Mouse (Mus musculus) forebrain, embryonic 14.5 days (tissue): ENCODE data around the gene Stac2. TPM values are rescaled to one million over a fixed set of nuclear protein-coding genes. Genes with fewer than 3 reads are reported as not detected.
A peak's percentile ranks its signal among the peaks of the same experiment; 100 is the strongest.

ENCODE experiments used
- ATAC-seq: fragments of 200-750 bp; cut with Nextera tagmentation; 2 replicates; pipeline ENCODE4 v1.8.0; 2017; ENCODE audit warnings: mild to moderate bottlenecking, moderate library complexity
- DNase-seq: peaks from one replicate; pipeline ENCODE4 v3.0.0-alpha.2; 2015; ENCODE audit warnings: low spot score
- H3K27ac ChIP-seq: fragments of 300-500 bp; sonication (generic); 2 replicates; pipeline ENCODE4 v1.5.1; 2014; ENCODE audit warnings: low read depth, mild to moderate bottlenecking, control low read depth, low read length, moderate library complexity
- H3K27me3 ChIP-seq: fragments of 300-500 bp; sonication (generic); replicated peaks from 2 replicates; pipeline ENCODE4 v1.6.1; 2014; ENCODE audit warnings: low read length, control low read depth, mixed read lengths; ENCODE audit not compliant: control insufficient read depth, insufficient read depth
- H3K36me3 ChIP-seq: fragments of 300-500 bp; sonication (generic); 2 replicates; pipeline ENCODE4 v1.6.1; 2014; ENCODE audit warnings: low read length, control low read depth; ENCODE audit not compliant: control insufficient read depth, insufficient read depth
- H3K4me1 ChIP-seq: fragments of 300-500 bp; sonication (generic); 2 replicates; pipeline ENCODE4 v1.6.1; 2014; ENCODE audit warnings: antibody characterized with exemption, low read length, control low read depth; ENCODE audit not compliant: control insufficient read depth, insufficient read depth
- H3K4me2 ChIP-seq: fragments of 300-500 bp; sonication (generic); 2 replicates; pipeline ENCODE4 v1.6.1; 2014; ENCODE audit warnings: mild to moderate bottlenecking, control low read depth, low read length
- H3K4me3 ChIP-seq: fragments of 300-500 bp; sonication (generic); 2 replicates; pipeline ENCODE4 v1.5.1; 2014; ENCODE audit warnings: low read depth, low read length, control low read depth
- H3K9ac ChIP-seq: fragments of 300-500 bp; sonication (generic); 2 replicates; pipeline ENCODE4 v1.6.1; 2014; ENCODE audit warnings: mild to moderate bottlenecking, low read length, control low read depth, moderate library complexity
- H3K9me3 ChIP-seq: fragments of 300-500 bp; sonication (generic); replicated peaks from 2 replicates; pipeline ENCODE4 v1.6.1; 2016; ENCODE audit warnings: low read length, control low read depth, mixed read lengths; ENCODE audit not compliant: control insufficient read depth
- WGBS: fragments of 180-500 bp; shearing (Covaris S2); extraction: QIAGEN DNeasy Blood & Tissue Kit; methylation state at CpG from one replicate; pipeline ENCODE4 v1.1.7; 2014; 5-methylcytosine and 5-hydroxymethylcytosine counted together
- polyA plus RNA-seq: library from polyadenylated mRNA; unstranded; fragments of >200 nt; fragmentation: Nextera tagmentation; extraction: Ambion mirVana; gene quantifications from 2 replicates; pipeline ENCODE4 v1.2.1, GENCODE M21; 2014

Gene Stac2
- polyA plus RNA-seq, 1 experiment from 2014 or later = 1.1 TPM

GRCm38 (mm10) chr11:98057466-98057865, 4.2 kb upstream of the Stac2 start:
- Histone ChIP-seq H3K4me3 (no peak overlapping the region), H3K4me1 (no peaks in the 10 kb centered on the region), H3K27ac (no peak overlapping the region), H3K9ac (no peak overlapping the region), H3K36me3 (no peaks in the 10 kb centered on the region), H3K9me3 (no peaks in the 10 kb centered on the region), H3K27me3 (peaks cover 11% of the 10 kb centered on the region), H3K4me2 (no peak overlapping the region)
- no peak for DNase-seq
- ATAC-seq = no peak
- WGBS = 28% methylated on average over 9 of the region's 9 CpGs

DNA sequence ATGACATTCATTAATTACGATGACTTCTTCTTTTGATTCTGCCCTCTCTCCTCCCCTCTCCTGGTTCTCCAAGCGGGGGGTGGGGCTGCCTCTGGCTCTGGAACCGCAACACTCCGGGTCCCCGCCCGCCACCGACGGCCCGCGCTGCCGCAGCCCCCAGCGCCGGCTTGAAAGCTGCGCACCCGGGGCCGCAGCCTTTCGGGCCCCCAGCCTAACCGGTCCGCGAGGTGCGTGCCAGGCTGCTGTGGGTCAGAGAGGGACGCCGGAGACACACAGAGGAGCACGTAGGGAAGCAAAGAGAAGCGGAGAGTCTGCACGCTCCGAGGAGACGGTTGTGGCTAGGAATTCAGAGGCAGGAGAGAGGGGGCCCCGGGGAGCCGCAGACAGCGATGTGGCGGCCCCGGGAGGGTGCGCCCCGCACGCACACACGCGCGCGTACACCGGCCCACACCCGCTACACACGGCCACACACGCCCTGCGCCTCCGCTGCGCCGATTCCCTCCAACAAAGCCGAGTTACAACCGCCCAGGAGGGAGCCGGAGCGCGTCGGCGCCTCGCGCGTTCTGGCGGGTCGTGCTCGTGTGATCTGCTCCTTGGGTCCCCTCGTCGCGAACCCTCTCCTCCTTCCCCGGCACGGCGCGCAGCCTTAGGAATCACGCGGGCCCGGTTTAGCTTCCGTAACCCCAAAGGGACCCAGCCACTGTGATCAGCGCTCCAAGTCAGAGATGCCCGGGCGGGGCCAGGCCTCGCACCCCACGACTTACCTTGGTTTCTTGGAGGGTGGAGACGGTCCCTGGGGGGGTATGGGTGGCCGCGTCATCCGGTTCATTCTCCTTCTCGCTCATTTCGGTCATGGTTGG, 903 bp downstream of the Stac2 start:
- peak; percentile 51 for DNase-seq
- peak overlapping the region; percentile 63 for H3K4me2 ChIP-seq
- no peaks in the 10 kb centered on the region for H3K9me3 ChIP-seq
- peak overlapping the region; percentile 34 for H3K4me3 ChIP-seq
- WGBS = under 1% methylated on average over 83 of the region's 83 CpGs
- peak overlapping the region; percentile 59 for H3K9ac ChIP-seq
- H3K27me3 ChIP-seq = peaks cover 40% of the 10 kb centered on the region
- H3K4me1 ChIP-seq = peaks cover 4% of the 10 kb centered on the region; the same call in 1 of the 2 replicates
- peak; percentile 52 for ATAC-seq
- H3K27ac ChIP-seq = no peak overlapping the region
- no peaks in the 10 kb centered on the region for H3K36me3 ChIP-seq

- Histone ChIP-seq H3K9me3 (no peaks in the 10 kb centered on the region), H3K4me2 (peak overlapping the region; percentile 63), H3K4me3 (peak overlapping the region; percentile 34), H3K27ac (no peak overlapping the region), H3K27me3 (peaks cover 40% of the 10 kb centered on the region), H3K4me1 (peaks cover 4% of the 10 kb centered on the region; the same call in 1 of the 2 replicates), H3K36me3 (no peaks in the 10 kb centered on the region), H3K9ac (no peak overlapping the region)
- 5% methylated on average over 12 of the region's 12 CpGs for WGBS
- ATAC-seq (peak; percentile 47), DNase-seq (peak; percentile 69)
Measured at GRCm38 (mm10) chr11:98051611-98052128, 1.6 kb downstream of the Stac2 start.

GRCm38 (mm10) chr11:98050940-98051339, 2.3 kb downstream of the Stac2 start:
- H3K4me2 ChIP-seq = peak overlapping the region; percentile 63; the same call in 1 of the 2 replicates

GRCm38 (mm10) chr11:98050520-98050815, 2.8 kb downstream of the Stac2 start:
- no peak for DNase-seq
- WGBS = 3% methylated on average over 2 of the region's 2 CpGs
- Histone ChIP-seq H3K4me2 (no peak overlapping the region), H3K4me1 (peaks cover 4% of the 10 kb centered on the region; the same call in 1 of the 2 replicates), H3K4me3 (no peak overlapping the region), H3K9me3 (no peaks in the 10 kb centered on the region), H3K27ac (no peak overlapping the region), H3K36me3 (no peaks in the 10 kb centered on the region), H3K9ac (no peak overlapping the region), H3K27me3 (peaks cover 40% of the 10 kb centered on the region)
- ATAC-seq = no peak

More at GRCm38 (mm10) chr11:98050940-98051339, 2.3 kb downstream of the Stac2 start:
- WGBS = 20% methylated on average over 2 of the region's 2 CpGs
- DNase-seq (no peak), ATAC-seq (no peak)
- no peaks in the 10 kb centered on the region for H3K36me3 ChIP-seq
- H3K27me3 ChIP-seq = peaks cover 40% of the 10 kb centered on the region
- H3K4me1 ChIP-seq = peaks cover 4% of the 10 kb centered on the region; the same call in 1 of the 2 replicates
- no peak overlapping the region for H3K4me3 ChIP-seq
- H3K9ac ChIP-seq = no peak overlapping the region
- no peak overlapping the region for H3K27ac ChIP-seq
- no peaks in the 10 kb centered on the region for H3K9me3 ChIP-seq

GRCm38 (mm10) chr11:98049672-98050519, 3.4 kb downstream of the Stac2 start:
- H3K27ac ChIP-seq = no peak overlapping the region
- DNase-seq (no peak), ATAC-seq (no peak)
- H3K27me3 ChIP-seq = peaks cover 40% of the 10 kb centered on the region
- peaks cover 4% of the 10 kb centered on the region; the same call in 1 of the 2 replicates for H3K4me1 ChIP-seq
- H3K4me3 ChIP-seq = no peak overlapping the region
- no peak overlapping the region for H3K9ac ChIP-seq
- no peak overlapping the region for H3K4me2 ChIP-seq
- 67% methylated on average over 14 of the region's 14 CpGs for WGBS
- H3K9me3 ChIP-seq = no peaks in the 10 kb centered on the region
- no peaks in the 10 kb centered on the region for H3K36me3 ChIP-seq

GRCm38 (mm10) chr11:98047745-98048144, 5.5 kb downstream of the Stac2 start:
- DNase-seq (peak; percentile 60), ATAC-seq (peak; percentile 51; the same call in 1 of the 2 replicates)
- Histone ChIP-seq H3K36me3 (no peaks in the 10 kb centered on the region), H3K9me3 (no peaks in the 10 kb centered on the region), H3K4me3 (no peak overlapping the region), H3K4me1 (peaks cover 4% of the 10 kb centered on the region; the same call in 1 of the 2 replicates), H3K9ac (0 out of 2 replicates have a peak overlapping the region, but pooled peaks have one; percentile 22), H3K27ac (no peak overlapping the region), H3K27me3 (peaks cover 32% of the 10 kb centered on the region), H3K4me2 (no peak overlapping the region)
- WGBS = 55% methylated on average over 4 of the region's 4 CpGs

DNA sequence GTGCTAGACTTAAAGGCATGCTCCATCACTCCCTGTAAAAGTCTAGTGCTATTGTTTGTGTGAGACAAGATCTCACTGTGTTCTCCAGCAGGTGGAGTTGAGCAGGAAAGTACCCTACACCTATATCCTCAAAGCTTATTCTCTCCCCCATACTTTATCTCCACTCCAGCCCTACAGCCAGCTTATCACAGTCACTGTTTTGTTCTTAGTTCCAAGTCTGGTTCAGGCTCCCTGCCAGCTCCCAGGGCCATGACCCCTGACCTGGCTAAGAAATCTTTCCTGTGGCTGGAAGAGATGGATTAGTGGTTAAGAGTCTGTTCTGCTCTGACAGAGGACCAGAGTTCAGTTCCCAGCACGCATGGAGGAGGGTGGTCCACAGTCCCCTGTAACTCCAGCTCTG, 6.8 kb downstream of the Stac2 start:
- Histone ChIP-seq H3K9ac (no peak overlapping the region), H3K27me3 (peaks cover 21% of the 10 kb centered on the region), H3K4me3 (no peak overlapping the region), H3K4me2 (no peak overlapping the region), H3K9me3 (no peaks in the 10 kb centered on the region), H3K4me1 (no peaks in the 10 kb centered on the region), H3K36me3 (no peaks in the 10 kb centered on the region), H3K27ac (no peak overlapping the region)
- no peak for ATAC-seq
- DNase-seq = no peak
- WGBS = 67% methylated on average over 1 of the region's 1 CpGs
